Mouse (Mus musculus): ENCODE data around the gene Ubald2. TPM values are rescaled to one million over a fixed set of nuclear protein-coding genes. Genes with fewer than 3 reads are reported as not detected.
"Not testable (repeated sequence)": the region's sequence is repeated elsewhere in the genome, so short reads cannot be mapped to it uniquely, and the experiment has no call there.

The Ubald2 gene
- polyA plus RNA-seq, 1 experiment from 2014 or later, result 36.3 TPM

GRCm38 (mm10) chr11:116423214-116423613 is 10.7 kb upstream of the Ubald2 start:
- Histone ChIP-seq H3K4me2 (ENCODE audit: low read length) (no peak overlapping the region), H3K27ac (ENCODE audit: low read length) (no peak overlapping the region), H3K4me1 (ENCODE audit: control insufficient read depth, insufficient read depth, low read length) (no peaks in the 10 kb centered on the region), H3K9ac (ENCODE audit: low read depth, low read length) (no peak overlapping the region), H3K9me3 (replicated peaks; ENCODE audit: control insufficient read depth, low read length, poor library complexity, severe bottlenecking) (no peaks in the 10 kb centered on the region), H3K36me3 (ENCODE audit: control insufficient read depth, insufficient read depth, low read length) (no peaks in the 10 kb centered on the region), H3K27me3 (ENCODE audit: control insufficient read depth, insufficient read depth, low read depth, low read length) (no peaks in the 10 kb centered on the region), H3K4me3 (ENCODE audit: low read depth, low read length) (no peak overlapping the region)
- 91% methylated on average over 6 of the region's 6 CpGs for WGBS
- no peak for ATAC-seq

- Histone ChIP-seq H3K36me3 (ENCODE audit: control insufficient read depth, insufficient read depth, low read length) (no peaks in the 10 kb centered on the region), H3K4me1 (ENCODE audit: control insufficient read depth, insufficient read depth, low read length) (no peaks in the 10 kb centered on the region), H3K4me2 (ENCODE audit: low read length) (no peak overlapping the region), H3K27me3 (ENCODE audit: control insufficient read depth, insufficient read depth, low read depth, low read length) (no peaks in the 10 kb centered on the region), H3K27ac (ENCODE audit: low read length) (no peak overlapping the region), H3K9me3 (replicated peaks; ENCODE audit: control insufficient read depth, low read length, poor library complexity, severe bottlenecking) (no peaks in the 10 kb centered on the region), H3K4me3 (ENCODE audit: low read depth, low read length) (no peak overlapping the region), H3K9ac (ENCODE audit: low read depth, low read length) (no peak overlapping the region)
- WGBS, result 89% methylated on average over 10 of the region's 10 CpGs
- no peak for ATAC-seq
Observed at GRCm38 (mm10) chr11:116423782-116424620, 9.9 kb upstream of the Ubald2 start.

DNA sequence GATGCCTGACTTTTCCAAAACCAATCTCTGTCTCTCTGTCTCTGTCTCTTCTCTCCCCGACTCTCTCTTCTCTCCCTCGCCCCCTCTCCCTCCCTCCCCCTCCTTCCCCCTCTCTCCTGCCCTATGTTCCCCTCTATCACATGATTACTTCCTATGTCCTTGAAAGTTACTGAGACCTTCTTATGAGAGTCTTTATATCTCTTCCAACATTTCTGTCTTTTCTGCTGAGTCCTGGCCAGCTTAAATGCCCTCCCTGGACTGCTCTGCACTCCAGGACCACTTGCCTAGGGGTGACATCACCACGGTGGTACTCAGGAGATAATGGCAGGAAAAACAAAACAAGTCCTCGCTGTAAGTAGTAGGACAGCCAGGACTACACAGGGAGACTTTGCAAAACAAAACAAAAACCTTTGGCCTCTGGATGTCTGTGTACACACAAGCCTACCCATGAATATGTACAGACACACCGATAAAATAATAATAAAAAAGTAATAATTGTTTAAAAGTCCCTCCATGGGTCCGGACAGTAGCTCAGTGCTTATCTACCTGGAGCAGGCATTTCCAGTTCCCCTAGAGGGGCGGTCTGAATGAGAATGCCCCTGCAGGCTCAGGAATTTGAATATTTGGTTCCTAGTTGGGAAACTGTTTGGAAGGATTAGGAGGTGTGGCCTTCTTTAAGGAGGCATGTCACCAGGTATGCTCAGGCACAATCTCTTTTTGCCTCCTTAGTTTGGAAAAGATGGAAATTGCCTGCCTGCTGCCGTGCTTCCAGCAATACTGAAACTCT is 9.1 kb upstream of the Ubald2 start:
- Histone ChIP-seq H3K9ac (ENCODE audit: low read depth, low read length) (no peak overlapping the region), H3K27ac (ENCODE audit: low read length) (no peak overlapping the region), H3K4me1 (ENCODE audit: control insufficient read depth, insufficient read depth, low read length) (no peaks in the 10 kb centered on the region), H3K4me3 (ENCODE audit: low read depth, low read length) (no peak overlapping the region), H3K9me3 (replicated peaks; ENCODE audit: control insufficient read depth, low read length, poor library complexity, severe bottlenecking) (no peaks in the 10 kb centered on the region), H3K4me2 (ENCODE audit: low read length) (no peak overlapping the region), H3K36me3 (ENCODE audit: control insufficient read depth, insufficient read depth, low read length) (no peaks in the 10 kb centered on the region), H3K27me3 (ENCODE audit: control insufficient read depth, insufficient read depth, low read depth, low read length) (no peaks in the 10 kb centered on the region)
- no peak for ATAC-seq
- 59% methylated on average over 8 of the region's 8 CpGs for WGBS

DNA sequence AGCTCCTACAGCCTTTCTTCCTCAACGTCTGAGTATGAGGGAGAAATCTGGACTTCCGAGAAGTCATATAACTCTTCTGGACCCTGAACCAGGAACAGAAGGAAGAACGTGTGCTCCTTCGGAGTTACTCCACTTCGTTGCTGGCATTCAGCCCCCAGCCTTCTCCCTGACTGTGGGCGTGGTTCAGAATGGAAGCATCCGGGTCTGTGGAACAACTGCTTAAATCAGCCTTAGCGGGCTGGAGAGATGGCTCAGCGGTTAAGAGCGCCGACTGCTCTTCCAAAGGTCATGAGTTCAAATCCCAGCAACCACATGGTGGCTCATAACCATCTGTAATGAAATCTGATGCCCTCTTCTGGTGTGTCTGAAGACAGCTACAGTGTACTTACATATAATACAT is 7.6 kb upstream of the Ubald2 start:
- not testable (repeated sequence) for H3K36me3 ChIP-seq (ENCODE audit: control insufficient read depth, insufficient read depth, low read length); ATAC-seq; H3K9me3 ChIP-seq (replicated peaks; ENCODE audit: control insufficient read depth, low read length, poor library complexity, severe bottlenecking); H3K27ac ChIP-seq (ENCODE audit: low read length); H3K4me3 ChIP-seq (ENCODE audit: low read depth, low read length); H3K4me2 ChIP-seq (ENCODE audit: low read length); H3K27me3 ChIP-seq (ENCODE audit: control insufficient read depth, insufficient read depth, low read depth, low read length); H3K4me1 ChIP-seq (ENCODE audit: control insufficient read depth, insufficient read depth, low read length); H3K9ac ChIP-seq (ENCODE audit: low read depth, low read length)
- WGBS, result 91% methylated on average over 11 of the region's 11 CpGs

DNA sequence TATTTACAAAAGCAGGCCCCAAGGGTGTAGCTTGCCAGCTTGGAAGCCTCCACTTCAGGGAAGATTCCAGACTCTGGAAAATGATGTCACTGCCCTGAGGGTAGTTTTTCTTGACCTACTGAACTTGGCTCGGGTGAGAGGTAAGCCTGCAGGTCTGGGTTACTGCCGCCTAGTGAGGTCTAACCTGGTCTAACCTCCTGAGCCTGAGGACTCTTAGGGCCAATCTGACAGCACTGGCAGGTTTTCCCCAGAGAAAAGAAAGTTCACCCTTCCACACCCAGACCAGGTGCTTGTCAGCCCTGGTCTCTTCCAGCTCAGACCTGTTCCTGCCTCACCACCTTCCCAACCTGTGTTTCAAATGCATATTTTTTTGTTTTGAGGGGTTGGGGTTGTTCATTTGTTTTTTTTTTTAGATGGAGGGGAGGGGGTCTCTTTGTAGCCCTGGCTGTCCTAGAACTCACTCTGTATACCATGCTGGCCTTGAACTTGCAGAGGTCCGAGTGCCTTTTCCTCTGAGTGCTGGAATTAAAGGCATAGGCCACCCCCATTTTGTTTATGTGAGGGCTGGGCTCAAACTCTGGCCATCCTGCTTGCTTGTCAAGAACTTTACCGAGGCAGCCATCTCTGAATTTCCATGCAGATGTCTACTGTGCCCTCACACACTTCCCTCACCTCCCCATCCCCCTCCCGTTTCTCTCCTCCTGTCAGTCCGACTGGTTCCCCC is 6.9 kb upstream of the Ubald2 start:
- Histone ChIP-seq H3K4me1 (ENCODE audit: control insufficient read depth, insufficient read depth, low read length) (peaks cover 6% of the 10 kb centered on the region), H3K36me3 (ENCODE audit: control insufficient read depth, insufficient read depth, low read length) (no peaks in the 10 kb centered on the region), H3K4me3 (ENCODE audit: low read depth, low read length) (no peak overlapping the region), H3K27ac (ENCODE audit: low read length) (no peak overlapping the region), H3K9ac (ENCODE audit: low read depth, low read length) (no peak overlapping the region), H3K4me2 (ENCODE audit: low read length) (no peak overlapping the region), H3K9me3 (replicated peaks; ENCODE audit: control insufficient read depth, low read length, poor library complexity, severe bottlenecking) (no peaks in the 10 kb centered on the region), H3K27me3 (ENCODE audit: control insufficient read depth, insufficient read depth, low read depth, low read length) (no peaks in the 10 kb centered on the region)
- no peak for ATAC-seq
- WGBS, result 79% methylated on average over 6 of the region's 6 CpGs

- peaks cover 9% of the 10 kb centered on the region for H3K4me1 ChIP-seq (ENCODE audit: control insufficient read depth, insufficient read depth, low read length)
- WGBS, result 55% methylated on average over 12 of the region's 13 CpGs
- no peak for ATAC-seq
- no peak overlapping the region for H3K4me3 ChIP-seq (ENCODE audit: low read depth, low read length)
- H3K27me3 ChIP-seq (ENCODE audit: control insufficient read depth, insufficient read depth, low read depth, low read length), result no peaks in the 10 kb centered on the region
- no peak overlapping the region for H3K27ac ChIP-seq (ENCODE audit: low read length)
- no peak overlapping the region for H3K9ac ChIP-seq (ENCODE audit: low read depth, low read length)
- H3K4me2 ChIP-seq (ENCODE audit: low read length), result no peak overlapping the region
- no peaks in the 10 kb centered on the region for H3K9me3 ChIP-seq (replicated peaks; ENCODE audit: control insufficient read depth, low read length, poor library complexity, severe bottlenecking)
- H3K36me3 ChIP-seq (ENCODE audit: control insufficient read depth, insufficient read depth, low read length), result no peaks in the 10 kb centered on the region
Observed at GRCm38 (mm10) chr11:116428872-116429859, 4.7 kb upstream of the Ubald2 start.

- Histone ChIP-seq H3K4me3 (ENCODE audit: low read depth, low read length) (no peak overlapping the region), H3K27ac (ENCODE audit: low read length) (no peak overlapping the region), H3K4me1 (ENCODE audit: control insufficient read depth, insufficient read depth, low read length) (peaks cover 9% of the 10 kb centered on the region), H3K27me3 (ENCODE audit: control insufficient read depth, insufficient read depth, low read depth, low read length) (no peaks in the 10 kb centered on the region), H3K9me3 (replicated peaks; ENCODE audit: control insufficient read depth, low read length, poor library complexity, severe bottlenecking) (no peaks in the 10 kb centered on the region), H3K4me2 (ENCODE audit: low read length) (no peak overlapping the region), H3K36me3 (ENCODE audit: control insufficient read depth, insufficient read depth, low read length) (no peaks in the 10 kb centered on the region), H3K9ac (ENCODE audit: low read depth, low read length) (no peak overlapping the region)
- 88% methylated on average over 9 of the region's 9 CpGs for WGBS
- no peak for ATAC-seq
Observed at GRCm38 (mm10) chr11:116429862-116430613, 3.9 kb upstream of the Ubald2 start.
